Mouse (Mus musculus) heart, adult 2 months (tissue): ENCODE measurements around the gene Tmem33. TPM values are rescaled to one million over a fixed set of nuclear protein-coding genes. Genes with fewer than 3 reads are reported as not detected.
A peak's percentile ranks its signal among the peaks of the same experiment; 100 is the strongest.

Experiments used
- DNase-seq, 2 experiments: peaks; one replicate each; pipeline ENCODE4 v3.0.0; 2021
- H3K27ac ChIP-seq: fragments of 200-600 bp; 2 replicates; pipeline ENCODE4 v1.8.1; 2022
- H3K27me3 ChIP-seq: fragments of 200-500 bp; 2 replicates; pipeline ENCODE4 v1.6.1; 2012; ENCODE audit warnings: mild to moderate bottlenecking, low read length, inconsistent platforms, mixed read lengths; ENCODE audit not compliant: control insufficient read depth, insufficient read depth
- H3K36me3 ChIP-seq: fragments of 200-500 bp; 2 replicates; pipeline ENCODE4 v1.6.1; 2012; ENCODE audit warnings: low read length, inconsistent platforms; ENCODE audit not compliant: control insufficient read depth, insufficient read depth
- H3K4me1 ChIP-seq: fragments of 200-500 bp; 2 replicates; pipeline ENCODE4 v1.6.1; 2011; ENCODE audit warnings: low read length; ENCODE audit not compliant: control insufficient read depth, insufficient read depth
- H3K4me3 ChIP-seq: fragments of 200-600 bp; 2 replicates; pipeline ENCODE4 v1.8.1; 2022
- H3K79me2 ChIP-seq: fragments of 200-500 bp; replicated peaks from 2 replicates; pipeline ENCODE4 v1.6.1; 2012; ENCODE audit warnings: mild to moderate bottlenecking, inconsistent platforms, low read length, moderate library complexity, mixed read lengths; ENCODE audit not compliant: control insufficient read depth, insufficient read depth
- H3K9ac ChIP-seq: fragments of 200-500 bp; 2 replicates; pipeline ENCODE4 v1.6.1; 2012; ENCODE audit warnings: low read depth, mild to moderate bottlenecking, control low read depth, inconsistent platforms, low read length, mixed read lengths
- CTCF ChIP-seq: fragments of 200-600 bp; IDR thresholded peaks from 2 replicates; pipeline ENCODE4 v1.8.1; 2022; ENCODE audit warnings: antibody characterized with exemption, mild to moderate bottlenecking, moderate library complexity
- EP300 ChIP-seq: fragments of 200-500 bp; IDR thresholded peaks from 2 replicates; pipeline ENCODE4 v1.6.1; 2011; ENCODE audit warnings: low read depth, low read length, control low read depth; ENCODE audit not compliant: insufficient read depth
- POLR2A ChIP-seq: fragments of 200-500 bp; IDR thresholded peaks from 2 replicates; pipeline ENCODE4 v1.6.1; 2011; ENCODE audit warnings: mild to moderate bottlenecking, low read depth, low read length, control low read depth; ENCODE audit not compliant: insufficient read depth
- WGBS: fragments of 180-500 bp; shearing (Covaris S2); methylation state at CpG from one replicate; pipeline ENCODE4 v1.1.7; 2018; 5-methylcytosine and 5-hydroxymethylcytosine counted together
- intact Hi-C: fragments of 180-260 bp; cut with DNase I; formaldehyde crosslinking; loops from one replicate; pipeline ENCODE4 v1.15.1; 2025
- polyA plus RNA-seq: library from polyadenylated mRNA; depleted of rRNA; stranded (reverse); fragments of >200 nt; gene quantifications from 2 replicates; pipeline ENCODE4 v1.2.3, GENCODE M21; 2012
- total RNA-seq, 2 experiments: library from RNA; stranded (reverse); gene quantifications; 2 replicates each; pipeline ENCODE4 v1.2.3; 2021

Tmem33 gene
- total and polyA plus RNA-seq, 3 experiments: 54.9 to 59.3 (median 55.9) TPM

GRCm38 (mm10) chr5:67227261-67227660 is 33.1 kb upstream of the Tmem33 start:
- Histone ChIP-seq H3K36me3 (no peaks in the 10 kb centered on the region), H3K79me2 (no peaks in the 10 kb centered on the region), H3K4me3 (no peak overlapping the region), H3K4me1 (peaks cover 1% of the 10 kb centered on the region; the same call in 1 of the 2 replicates), H3K27me3 (peaks cover 49% of the 10 kb centered on the region), H3K27ac (no peak overlapping the region), H3K9ac (no peak overlapping the region)
- WGBS: 19% methylated on average over 11 of the region's 11 CpGs
- TF ChIP-seq CTCF (no peak), POLR2A (no peak), EP300 (no peak)
- intact Hi-C loops: no loop called here
- no peak for DNase-seq

DNA sequence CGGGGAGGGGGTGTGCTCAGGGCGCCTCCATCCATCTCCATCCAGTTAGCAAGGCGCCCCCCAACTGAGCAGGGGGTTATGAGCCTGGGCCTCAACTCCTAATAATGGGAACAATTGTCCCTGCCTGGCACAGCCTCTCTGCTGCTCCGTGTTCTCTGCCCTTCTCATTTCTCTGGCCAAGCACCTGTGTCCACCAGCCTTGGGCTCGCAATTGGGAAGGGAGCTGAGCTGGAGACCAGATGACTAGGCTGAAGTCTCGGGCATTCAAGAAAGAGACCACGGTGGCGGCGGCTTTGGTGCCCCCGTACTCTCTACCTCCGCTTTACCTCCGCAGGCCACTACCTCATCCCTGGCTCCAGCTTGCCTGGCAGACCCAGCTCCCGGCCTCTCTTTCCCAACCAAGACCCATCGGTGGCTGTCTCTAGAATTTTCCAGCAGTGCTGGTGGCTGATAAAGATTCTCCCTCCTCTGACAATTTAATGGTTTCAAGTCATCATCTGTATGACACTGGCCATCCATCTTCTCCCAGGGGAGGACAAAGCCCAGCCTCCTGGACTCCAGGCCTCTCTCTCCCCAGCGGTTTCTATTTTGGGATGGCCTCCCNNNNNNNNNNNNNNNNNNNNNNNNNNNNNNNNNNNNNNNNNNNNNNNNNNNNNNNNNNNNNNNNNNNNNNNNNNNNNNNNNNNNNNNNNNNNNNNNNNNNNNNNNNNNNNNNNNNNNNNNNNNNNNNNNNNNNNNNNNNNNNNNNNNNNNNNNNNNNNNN is 32.5 kb upstream of the Tmem33 start:
- 6% methylated on average over 15 of the region's 15 CpGs for WGBS
- Histone ChIP-seq H3K9ac (no peak overlapping the region), H3K27ac (no peak overlapping the region), H3K4me3 (no peak overlapping the region), H3K36me3 (no peaks in the 10 kb centered on the region), H3K79me2 (no peaks in the 10 kb centered on the region), H3K4me1 (peaks cover 1% of the 10 kb centered on the region; the same call in 1 of the 2 replicates), H3K27me3 (peaks cover 50% of the 10 kb centered on the region)
- DNase-seq: no peak
- intact Hi-C loops: loop anchor here (2.0 kb wide), 1 partner anchor 131 kb away; no protein-coding TSS in a partner anchor
- no peak for TF ChIP-seq POLR2A
- no peak for TF ChIP-seq EP300
- TF ChIP-seq CTCF: no peak

DNA sequence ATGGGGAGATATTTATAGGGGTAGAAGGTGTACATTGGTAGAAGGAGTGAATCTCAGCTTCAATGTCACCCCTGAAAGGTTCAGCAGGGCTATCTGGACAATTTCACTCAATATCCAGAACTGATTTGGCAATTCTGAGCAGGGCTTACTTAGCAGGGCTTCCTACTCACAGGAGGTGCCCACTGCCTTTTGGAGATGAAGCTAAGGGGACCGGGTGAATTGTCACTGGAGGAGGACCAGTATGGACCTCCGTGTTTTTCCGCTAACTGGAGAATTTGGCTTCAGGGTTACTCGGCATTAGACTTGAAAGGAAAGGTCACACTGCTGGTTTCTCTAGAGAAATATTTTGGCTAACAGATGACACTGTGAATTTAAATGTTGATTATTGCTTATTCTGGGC is 25.7 kb upstream of the Tmem33 start:
- H3K27ac ChIP-seq: no peak overlapping the region
- no peak for DNase-seq
- H3K4me3 ChIP-seq: no peak overlapping the region
- no peaks in the 10 kb centered on the region for H3K79me2 ChIP-seq
- TF ChIP-seq EP300: no peak
- TF ChIP-seq POLR2A: no peak
- no peak for TF ChIP-seq CTCF
- peaks cover 1% of the 10 kb centered on the region; the same call in 1 of the 2 replicates for H3K4me1 ChIP-seq
- peaks cover 19% of the 10 kb centered on the region for H3K27me3 ChIP-seq
- H3K9ac ChIP-seq: no peak overlapping the region
- 69% methylated on average over 4 of the region's 4 CpGs for WGBS
- intact Hi-C loops: loop anchor here (5.0 kb wide), 1 partner anchor 187 kb away; no protein-coding TSS in a partner anchor
- H3K36me3 ChIP-seq: no peaks in the 10 kb centered on the region

GRCm38 (mm10) chr5:67235462-67235861 is 24.9 kb upstream of the Tmem33 start:
- no peak for DNase-seq
- Histone ChIP-seq H3K27me3 (peaks cover 14% of the 10 kb centered on the region), H3K9ac (no peak overlapping the region), H3K27ac (no peak overlapping the region), H3K36me3 (no peaks in the 10 kb centered on the region), H3K4me1 (no peaks in the 10 kb centered on the region), H3K4me3 (no peak overlapping the region), H3K79me2 (no peaks in the 10 kb centered on the region)
- TF ChIP-seq POLR2A (no peak), CTCF (no peak), EP300 (no peak)
- intact Hi-C loops: no loop called here
- WGBS: 72% methylated on average over 3 of the region's 3 CpGs

DNA sequence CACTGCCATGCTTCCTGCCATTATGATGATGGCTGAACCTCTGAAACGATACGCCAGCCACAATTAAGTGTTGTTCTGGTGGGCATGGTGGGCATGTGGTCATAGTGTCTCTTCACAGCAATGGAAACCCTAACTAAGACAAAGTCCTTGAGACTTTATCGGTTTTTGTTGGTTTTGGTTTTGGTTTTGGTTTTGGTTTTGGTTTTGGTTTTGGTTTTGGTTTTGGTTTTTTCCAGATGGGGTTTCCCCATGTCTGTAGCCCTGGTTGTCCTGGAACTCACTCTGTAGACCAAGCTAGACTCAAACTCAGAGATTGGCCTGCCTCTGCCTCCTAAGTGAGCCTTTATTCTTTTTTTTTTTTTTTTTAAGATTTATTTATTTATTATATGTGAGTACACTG is 23.8 kb upstream of the Tmem33 start:
- intact Hi-C loops: no loop called here
- no peak for TF ChIP-seq CTCF
- TF ChIP-seq EP300: no peak
- no peak for TF ChIP-seq POLR2A

DNA sequence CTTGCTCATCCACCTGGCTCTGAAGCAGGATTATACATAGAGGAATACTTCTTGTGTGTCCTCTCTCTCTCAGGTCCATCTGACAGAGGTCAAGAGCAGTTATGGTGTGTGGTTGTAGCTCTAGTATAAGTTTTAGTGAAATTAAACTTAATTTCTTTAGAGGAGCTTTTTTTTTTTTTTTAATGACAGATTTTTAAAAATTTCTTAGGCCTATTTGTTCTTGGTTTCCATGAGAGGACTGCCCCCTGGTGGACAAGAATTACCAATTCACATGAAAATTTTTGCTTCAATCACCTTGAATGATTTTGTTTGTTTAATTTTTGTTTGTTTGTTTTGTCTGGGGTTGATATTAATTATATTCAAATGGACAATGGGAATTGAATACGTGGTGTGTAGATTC is 22.1 kb upstream of the Tmem33 start:
- H3K9ac ChIP-seq: no peak overlapping the region
- no peak overlapping the region for H3K4me3 ChIP-seq
- DNase-seq: no peak
- no peaks in the 10 kb centered on the region for H3K4me1 ChIP-seq
- TF ChIP-seq CTCF (peak; percentile 81), POLR2A (no peak)
- intact Hi-C loops: no loop called here
- 0 out of 2 replicates have a peak, but pooled peaks cover 4% of the 10 kb centered on the region for H3K27me3 ChIP-seq
- H3K79me2 ChIP-seq: no peaks in the 10 kb centered on the region
- WGBS: 8% methylated on average over 1 of the region's 1 CpGs
- H3K36me3 ChIP-seq: no peaks in the 10 kb centered on the region
- H3K27ac ChIP-seq: no peak overlapping the region

More for the DNA sequence above, 23.8 kb upstream of the Tmem33 start:
- Histone ChIP-seq H3K9ac (no peak overlapping the region), H3K27me3 (peaks cover 6% of the 10 kb centered on the region; the same call in 1 of the 2 replicates), H3K4me1 (no peaks in the 10 kb centered on the region), H3K79me2 (no peaks in the 10 kb centered on the region), H3K36me3 (no peaks in the 10 kb centered on the region), H3K27ac (no peak overlapping the region), H3K4me3 (no peak overlapping the region)
- WGBS: 89% methylated on average over 3 of the region's 3 CpGs
- no peak for DNase-seq
